Mouse (Mus musculus) thymus, adult 2 months (tissue): ENCODE results near the gene Knl1.

Experiments
- CTCF ChIP-seq: fragments of 200-500 bp; IDR thresholded peaks from 2 replicates; pipeline ENCODE4 v1.5.1; 2012; ENCODE audit warnings: mild to moderate bottlenecking, control low read depth, low read length, moderate library complexity, borderline replicate concordance; ENCODE audit not compliant: control insufficient read depth, poor library complexity, insufficient read depth; ENCODE audit errors: extremely low read depth
- POLR2A ChIP-seq: fragments of 200-500 bp; IDR thresholded peaks from 2 replicates; pipeline ENCODE4 v1.6.1; 2012; ENCODE audit warnings: mild to moderate bottlenecking, low read length, control low read depth, moderate library complexity; ENCODE audit not compliant: control insufficient read depth, poor library complexity, insufficient read depth; ENCODE audit errors: extremely low read depth

DNA sequence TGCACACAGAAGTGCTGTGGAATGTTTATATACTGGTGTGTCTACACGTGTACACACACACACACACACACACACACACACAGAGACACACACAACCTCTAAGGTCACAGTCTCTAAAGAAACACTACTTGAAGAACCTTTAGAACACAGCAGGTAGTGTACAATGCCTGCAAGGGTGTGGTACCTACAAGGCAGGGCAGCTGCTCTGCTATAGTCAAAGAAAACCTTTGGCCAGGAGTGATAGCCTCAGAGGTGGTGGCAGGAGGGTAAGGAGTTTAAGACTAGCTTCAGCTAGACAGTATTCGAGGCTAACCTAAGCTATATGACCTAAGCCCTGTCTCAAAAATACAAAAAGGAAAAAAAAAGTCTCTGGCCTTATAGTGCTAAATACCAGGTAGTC is 107.8 kb downstream of the Knl1 start:
- TF ChIP-seq CTCF, result no peak
- no peak for TF ChIP-seq POLR2A
